Mouse (Mus musculus): ENCODE measurements around the gene Erg.

Gene Erg

GRCm38 (mm10) chr16:95585541-95586310 is 667 bp downstream of the Erg start:
- no peak for DNase-seq (ENCODE audit: extremely low read depth, low read depth)

GRCm38 (mm10) chr16:95584751-95585528 is 1.5 kb downstream of the Erg start:
- no peak for DNase-seq (ENCODE audit: extremely low read depth, low read depth)

DNA sequence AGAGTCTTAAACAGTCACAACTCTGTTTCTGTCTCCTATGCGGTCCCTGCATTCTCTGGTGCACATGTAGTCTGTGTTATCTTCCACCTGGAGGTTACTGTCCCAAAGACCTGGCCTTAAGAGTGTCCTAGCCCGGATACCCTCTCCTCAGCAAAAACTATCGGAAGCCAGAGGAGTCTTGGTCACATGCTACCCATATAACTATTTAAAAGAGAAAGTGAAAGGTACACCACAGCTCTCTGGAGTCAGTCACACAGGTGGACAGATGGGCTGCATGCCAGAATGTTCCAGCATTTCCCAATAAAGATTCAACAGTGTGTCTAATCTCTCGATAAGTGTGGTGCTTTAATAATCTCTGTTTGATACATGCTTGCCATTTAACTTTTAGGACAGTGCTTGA is 7.1 kb downstream of the Erg start:
- DNase-seq (ENCODE audit: extremely low read depth, low read depth), result no peak

- DNase-seq (ENCODE audit: extremely low read depth, low read depth), result no peak
These were observed 13.2 kb downstream of the Erg start for GRCm38 (mm10) chr16:95573163-95573562.

DNA sequence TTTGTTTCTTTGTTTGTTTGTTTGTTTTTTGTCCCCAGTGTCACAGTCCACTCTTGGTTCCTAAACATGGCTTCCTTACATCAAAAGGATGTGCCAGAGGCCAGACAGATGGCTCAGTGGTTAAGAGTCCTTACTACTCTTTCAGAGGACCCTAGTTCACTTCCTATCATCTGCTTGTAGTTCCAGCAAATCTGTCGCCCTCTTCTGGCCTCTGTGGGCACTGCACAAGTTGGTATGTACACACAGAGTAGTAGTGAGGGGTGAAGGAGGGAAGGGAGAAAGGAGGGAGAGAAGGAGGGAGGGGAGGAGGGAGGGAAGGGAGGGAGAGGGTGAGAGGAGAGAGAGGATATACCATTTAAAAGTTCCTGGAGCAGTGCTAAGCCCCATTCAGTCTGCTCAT is 15.8 kb downstream of the Erg start:
- DNase-seq (ENCODE audit: extremely low read depth, low read depth), result peak; percentile 36

DNA sequence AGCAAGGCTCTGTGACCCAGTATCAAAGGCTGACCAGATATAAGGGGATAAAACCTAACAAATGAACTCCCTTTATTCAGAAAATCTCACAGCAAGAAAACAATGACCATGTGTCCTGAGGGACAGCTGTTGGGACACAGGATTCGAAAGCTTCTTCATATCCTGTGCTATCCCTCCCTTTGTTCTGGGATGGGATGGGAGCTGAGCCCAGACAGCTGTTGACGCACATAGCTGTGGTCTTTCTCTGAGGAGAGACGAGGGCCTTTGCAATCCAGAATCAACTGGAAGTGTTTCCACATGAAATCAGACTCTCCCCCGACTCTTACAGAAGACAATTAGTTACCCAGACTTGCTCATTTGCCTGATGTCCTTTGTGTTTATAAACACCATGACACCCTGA is 29.6 kb downstream of the Erg start:
- DNase-seq (ENCODE audit: extremely low read depth, low read depth), result no peak

GRCm38 (mm10) chr16:95553136-95553535 is 33.3 kb downstream of the Erg start:
- no peak for DNase-seq (ENCODE audit: extremely low read depth, low read depth)

- no peak for DNase-seq (ENCODE audit: extremely low read depth, low read depth)
These were observed 33.9 kb downstream of the Erg start for GRCm38 (mm10) chr16:95552495-95552894.

GRCm38 (mm10) chr16:95550496-95550895 is 35.9 kb downstream of the Erg start:
- no peak for DNase-seq (ENCODE audit: extremely low read depth, low read depth)

- no peak for DNase-seq (ENCODE audit: extremely low read depth, low read depth)
These were observed 41.6 kb downstream of the Erg start for GRCm38 (mm10) chr16:95544753-95545152.

- no peak for DNase-seq (ENCODE audit: extremely low read depth, low read depth)
These were observed 42.9 kb downstream of the Erg start for GRCm38 (mm10) chr16:95543471-95543870.

- DNase-seq (ENCODE audit: extremely low read depth, low read depth), result no peak
These were observed 51.2 kb downstream of the Erg start for GRCm38 (mm10) chr16:95535151-95535550.

GRCm38 (mm10) chr16:95532387-95533077 is 53.9 kb downstream of the Erg start:
- no peak for DNase-seq (ENCODE audit: extremely low read depth, low read depth)

DNA sequence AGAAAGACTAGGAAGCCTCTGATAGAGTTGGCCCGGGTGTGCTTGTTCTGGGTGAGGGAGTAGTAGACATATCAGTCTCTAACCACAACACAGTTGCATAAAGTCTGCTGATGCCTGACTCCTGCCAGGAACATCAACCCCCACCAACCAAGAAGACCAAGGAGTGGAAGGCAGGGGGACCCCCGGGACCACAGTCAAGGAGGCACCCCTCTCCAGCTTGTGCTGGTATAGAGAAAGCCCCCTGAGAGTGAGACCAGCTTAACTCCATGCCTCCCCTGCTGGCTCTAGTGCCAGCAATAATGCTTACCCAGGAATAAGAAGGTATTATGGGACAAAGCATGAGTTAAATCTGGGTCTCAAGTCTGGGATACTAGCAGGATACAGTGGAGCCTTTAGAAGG is 58.8 kb downstream of the Erg start:
- no peak for DNase-seq (ENCODE audit: extremely low read depth, low read depth)

GRCm38 (mm10) chr16:95519520-95519919 is 66.9 kb downstream of the Erg start:
- DNase-seq (ENCODE audit: extremely low read depth, low read depth), result no peak

DNA sequence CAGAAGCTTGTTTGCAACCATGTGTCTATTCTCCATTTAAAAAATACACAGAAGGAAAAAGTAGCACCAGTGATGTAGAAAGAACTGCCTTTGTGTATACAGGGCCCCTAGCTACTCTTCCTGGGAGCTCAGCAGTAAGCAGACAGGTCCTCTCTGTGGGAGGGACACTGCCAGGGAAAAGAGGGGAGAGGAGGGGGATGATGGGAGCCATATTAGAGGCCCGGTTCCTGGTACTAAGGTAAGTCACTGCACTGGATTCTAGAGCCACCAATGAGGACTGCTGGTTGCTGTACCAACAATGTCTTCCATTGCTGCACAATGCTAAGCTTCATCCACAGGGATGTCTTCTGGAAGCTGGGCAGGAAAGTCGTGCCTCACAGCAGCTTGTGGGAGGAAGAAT is 80.3 kb downstream of the Erg start:
- DNase-seq (ENCODE audit: extremely low read depth, low read depth), result no peak

DNA sequence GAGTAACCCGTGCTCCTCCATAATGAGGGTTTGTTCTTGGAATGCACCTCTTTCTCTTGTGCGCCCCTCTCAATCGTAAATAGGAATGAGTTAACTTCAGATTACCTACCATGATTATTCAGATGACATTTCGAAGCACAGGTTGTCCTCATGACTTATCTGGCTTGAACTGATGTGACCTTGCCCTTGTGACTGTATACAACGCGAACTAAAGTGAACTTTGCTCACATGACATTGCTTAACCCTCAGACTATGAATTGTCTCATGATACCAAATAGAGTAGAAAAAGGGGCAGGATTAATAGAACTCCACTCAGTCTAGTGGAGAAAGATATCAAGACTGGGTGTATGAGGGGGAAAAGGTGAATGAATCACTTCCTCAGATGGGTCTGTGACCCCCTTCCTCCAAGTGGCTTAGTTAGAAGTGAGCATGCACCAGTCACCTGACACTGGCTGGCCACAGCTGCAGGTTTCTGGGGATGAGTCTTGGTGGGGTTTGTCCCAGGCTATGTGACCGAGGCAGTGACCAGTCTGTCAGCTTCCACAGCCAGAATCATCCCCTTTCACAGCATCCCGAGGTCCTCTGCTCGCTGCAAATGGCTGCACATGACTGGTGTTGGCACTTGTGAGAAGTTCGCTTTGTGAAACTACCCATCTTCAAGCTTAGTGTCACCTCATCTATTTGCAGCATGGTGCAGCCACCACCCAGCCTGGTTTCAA is 89.7 kb downstream of the Erg start:
- no peak for DNase-seq (ENCODE audit: extremely low read depth, low read depth)

GRCm38 (mm10) chr16:95494108-95494507 is 92.3 kb downstream of the Erg start:
- no peak for DNase-seq (ENCODE audit: extremely low read depth, low read depth)

- no peak for DNase-seq (ENCODE audit: extremely low read depth, low read depth)
These were observed 93.1 kb downstream of the Erg start for GRCm38 (mm10) chr16:95493336-95493735.

DNA sequence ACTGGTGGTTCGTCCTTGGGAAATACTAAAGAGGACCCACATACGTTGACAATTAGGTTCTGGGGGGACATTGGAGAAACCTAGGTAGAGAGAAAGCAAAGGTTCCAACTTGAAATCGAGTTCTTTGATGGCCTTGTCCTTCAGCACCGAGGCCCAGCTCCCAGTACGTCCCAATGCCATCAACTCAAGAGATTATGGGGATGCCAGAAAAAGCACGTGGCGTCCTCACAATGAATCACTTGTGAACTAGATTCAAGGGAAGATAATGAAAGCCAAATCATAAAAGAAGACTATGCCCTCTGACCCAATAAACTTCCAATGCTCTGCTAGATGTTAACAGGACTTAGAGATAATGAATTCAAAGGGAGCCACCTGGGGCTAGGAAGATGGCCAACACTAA is 94.2 kb downstream of the Erg start:
- no peak for DNase-seq (ENCODE audit: extremely low read depth, low read depth)

- DNase-seq (ENCODE audit: extremely low read depth, low read depth), result no peak
These were observed 96.0 kb downstream of the Erg start for GRCm38 (mm10) chr16:95490386-95490785.

All from MEL-GATA-1-ER (cell line).